In genomic region chr15:85605962-85606610, GRCm38 (mm10) we compare ENCODE assay signal across 9 mouse cellular contexts. TPM values are rescaled to one million over a fixed set of nuclear protein-coding genes. Genes with fewer than 3 reads are reported as not detected.
DNase-seq lines count a peak whose midpoint lies in the region; ATAC-seq lines count a peak whose summit lies in the region.
"Had no signal": no experiment of that assay in that cellular context is flagged by ENCODE, and none has a peak within 500 bp of the region (broad histone marks: within the 10 kb centered on the region; RNA-seq: fewer than 3 reads in every experiment).

No protein-coding gene starts in this region.

- DNase-seq in layer of hippocampus, postnatal 10 days (ENCODE audit: low spot score in 2 of 2), result peak; percentile 28
- no peak for DNase-seq in layer of hippocampus, adult 11-12 months (ENCODE audit: low spot score)
- no peak for DNase-seq in neural tube, embryonic 11.5 days (ENCODE audit: low spot score)
- no peak for DNase-seq in layer of hippocampus, adult 8-10 months (ENCODE audit: low spot score in 2 of 2)
- DNase-seq in ovary, postnatal 14 days (ENCODE audit: low spot score), result no peak

- H3K27me3 ChIP-seq in embryonic facial prominence, embryonic 12.5 days, result no peaks in the 10 kb centered on the region
- H3K27me3 ChIP-seq in hindbrain, embryonic 13.5 days, result peaks cover 8% of the 10 kb centered on the region; the same call in 1 of the 2 replicates
- no peaks in the 10 kb centered on the region for H3K27me3 ChIP-seq in neural tube, embryonic 11.5 days (ENCODE audit: control insufficient read depth, insufficient read depth, low read length)

- WGBS in embryonic facial prominence, embryonic 12.5 days, result 45% methylated on average over 17 of the region's 17 CpGs
- WGBS in hindbrain, embryonic 13.5 days, result 63% methylated on average over 17 of the region's 17 CpGs
- WGBS in neural tube, embryonic 11.5 days, result 48% methylated on average over 17 of the region's 17 CpGs

- H3K9me3 ChIP-seq in embryonic facial prominence, embryonic 12.5 days, result no peaks in the 10 kb centered on the region
- no peaks in the 10 kb centered on the region for H3K9me3 ChIP-seq in hindbrain, embryonic 13.5 days
- H3K9me3 ChIP-seq in neural tube, embryonic 11.5 days (ENCODE audit: control insufficient read depth, low read length), result no peaks in the 10 kb centered on the region

- no peaks in the 10 kb centered on the region for H3K36me3 ChIP-seq in embryonic facial prominence, embryonic 12.5 days
- no peaks in the 10 kb centered on the region for H3K36me3 ChIP-seq in hindbrain, embryonic 13.5 days
- H3K36me3 ChIP-seq in neural tube, embryonic 11.5 days (ENCODE audit: control insufficient read depth, insufficient read depth, low read length), result no peaks in the 10 kb centered on the region

- H3K4me1 ChIP-seq in embryonic facial prominence, embryonic 12.5 days, result peaks cover 14% of the 10 kb centered on the region; the same call in 1 of the 2 replicates
- H3K4me1 ChIP-seq in hindbrain, embryonic 13.5 days (replicated peaks), result peaks cover 19% of the 10 kb centered on the region
- 0 out of 2 replicates have a peak, but pooled peaks cover 2% of the 10 kb centered on the region for H3K4me1 ChIP-seq in neural tube, embryonic 11.5 days (ENCODE audit: control insufficient read depth, insufficient read depth, low read length)

- H3K27ac ChIP-seq in embryonic facial prominence, embryonic 12.5 days, result no peak overlapping the region
- H3K27ac ChIP-seq in hindbrain, embryonic 13.5 days, result no peak overlapping the region
- H3K27ac ChIP-seq in neural tube, embryonic 11.5 days (ENCODE audit: low read depth, low read length), result 0 out of 2 replicates have a peak overlapping the region, but pooled peaks have one; percentile 4

- no peak overlapping the region for H3K9ac ChIP-seq in embryonic facial prominence, embryonic 12.5 days
- H3K9ac ChIP-seq in hindbrain, embryonic 13.5 days, result peak overlapping the region; percentile 13; the same call in 1 of the 2 replicates
- H3K9ac ChIP-seq in neural tube, embryonic 11.5 days (ENCODE audit: low read length), result no peak overlapping the region; the same call in 1 of the 2 replicates

- no peak for ATAC-seq in embryonic facial prominence, embryonic 12.5 days (ENCODE audit: insufficient number of reproducible peaks, insufficient read depth, low FRiP score, low TSS enrichment)
- ATAC-seq in hindbrain, embryonic 13.5 days (ENCODE audit: low FRiP score), result no peak
- no peak for ATAC-seq in neural tube, embryonic 11.5 days (ENCODE audit: insufficient read depth, low FRiP score, low TSS enrichment)

- H3K4me3 ChIP-seq in embryonic facial prominence, embryonic 12.5 days, result no peak overlapping the region
- peak overlapping the region; percentile 11; the same call in 1 of the 2 replicates for H3K4me3 ChIP-seq in hindbrain, embryonic 13.5 days
- no peak overlapping the region for H3K4me3 ChIP-seq in neural tube, embryonic 11.5 days (ENCODE audit: low read depth, low read length)

- peak overlapping the region; percentile 5; the same call in 1 of the 2 replicates for H3K4me2 ChIP-seq in embryonic facial prominence, embryonic 12.5 days (replicated peaks)
- peak overlapping the region; percentile 23 for H3K4me2 ChIP-seq in hindbrain, embryonic 13.5 days
- H3K4me2 ChIP-seq in neural tube, embryonic 11.5 days (ENCODE audit: low read depth), result no peak overlapping the region

RNA-seq across cellular contexts. Expression of gene Wnt7b, which starts 23.8 kb away (rescaled TPM):
- total RNA-seq in layer of hippocampus, postnatal 10 days (2021), result 10 to 100 TPM; 47.3 to 47.8 TPM
- polyA plus RNA-seq in embryonic facial prominence, embryonic 12.5 days (2016; fragmentation: Nextera tagmentation; extraction: Ambion mirVana), result 31.5 and 34.3 TPM in 2 replicates
- 40.1 and 47.2 TPM in 2 replicates for polyA plus RNA-seq in hindbrain, embryonic 13.5 days (2015; fragmentation: Nextera tagmentation; extraction: Ambion mirVana)
- polyA plus RNA-seq in neural tube, embryonic 11.5 days (2014; fragmentation: Nextera tagmentation; extraction: Ambion mirVana), result 81.7 and 85.1 TPM in 2 replicates
- 10 to 100 TPM; 45.9 to 52.4 (median 49.1) TPM for total RNA-seq in layer of hippocampus, adult 8-10 months (2022)
- total RNA-seq: gastrocnemius, postnatal 36 days; neutrophil, adult 5-6 weeks had no signal

Comparison
In these comparisons a context has a peak if more than half of its experiments do, and no peak if none do; other contexts are left out.
1. DNase-seq: peak in layer of hippocampus, postnatal 10 days (2 of 2); none in layer of hippocampus, adult 11-12 months (single experiment), neural tube, embryonic 11.5 days (single experiment), layer of hippocampus, adult 8-10 months (0 of 2) and ovary, postnatal 14 days (single experiment).